Mouse (Mus musculus) layer of hippocampus, adult 18-20 months (tissue): ENCODE measurements around the gene Tmem144. TPM values are rescaled to one million over a fixed set of nuclear protein-coding genes. Genes with fewer than 3 reads are reported as not detected.

Source experiments
- DNase-seq, 2 experiments: peaks; one replicate each; pipeline ENCODE4 v3.0.0; 2022; ENCODE audit warnings: low spot score in 2 of 2
- total RNA-seq, 2 experiments: library from RNA; stranded (reverse); gene quantifications; 2 replicates each; pipeline ENCODE4 v1.2.3; 2021

Gene Tmem144
- total RNA-seq, 2 experiments from 2014 or later, result 20.7 to 21.8 TPM

GRCm38 (mm10) chr3:79864824-79865223, 12.3 kb upstream of the Tmem144 start:
- DNase-seq, result no peak

GRCm38 (mm10) chr3:79858221-79858620, 5.6 kb upstream of the Tmem144 start:
- no peak for DNase-seq

GRCm38 (mm10) chr3:79857780-79858179, 5.2 kb upstream of the Tmem144 start:
- no peak for DNase-seq

- no peak for DNase-seq
Observed at GRCm38 (mm10) chr3:79852108-79852507, 465 bp downstream of the Tmem144 start.

GRCm38 (mm10) chr3:79850656-79851055, 1.9 kb downstream of the Tmem144 start:
- DNase-seq, result no peak

GRCm38 (mm10) chr3:79849621-79850020, 3.0 kb downstream of the Tmem144 start:
- no peak for DNase-seq

- DNase-seq, result peak in 1 of 2 experiments; percentile 70
Observed at GRCm38 (mm10) chr3:79848841-79849240, 3.7 kb downstream of the Tmem144 start.

- no peak for DNase-seq
Observed at GRCm38 (mm10) chr3:79846633-79847032, 5.9 kb downstream of the Tmem144 start.

GRCm38 (mm10) chr3:79843999-79844398, 8.6 kb downstream of the Tmem144 start:
- DNase-seq, result no peak

- DNase-seq, result peak; percentile 67 to 86
Observed at GRCm38 (mm10) chr3:79842616-79843016, 10.0 kb downstream of the Tmem144 start.

- DNase-seq, result peak in 1 of 2 experiments; percentile 61
Observed at GRCm38 (mm10) chr3:79842165-79842564, 10.4 kb downstream of the Tmem144 start.

GRCm38 (mm10) chr3:79841475-79841874, 11.1 kb downstream of the Tmem144 start:
- no peak for DNase-seq

- DNase-seq, result peak in 1 of 2 experiments; percentile 63
Observed at GRCm38 (mm10) chr3:79838751-79839150, 13.8 kb downstream of the Tmem144 start.

- no peak for DNase-seq
Observed at GRCm38 (mm10) chr3:79829289-79829688, 23.3 kb downstream of the Tmem144 start.

GRCm38 (mm10) chr3:79825067-79825780, 27.3 kb downstream of the Tmem144 start:
- DNase-seq, result no peak

- no peak for DNase-seq
Observed at GRCm38 (mm10) chr3:79823176-79823575, 29.4 kb downstream of the Tmem144 start.

- DNase-seq, result peak; percentile 79 to 90
Observed at GRCm38 (mm10) chr3:79821131-79821530, 31.4 kb downstream of the Tmem144 start.

- peak; percentile 58 to 85 for DNase-seq
Observed at GRCm38 (mm10) chr3:79818202-79818995, 34.2 kb downstream of the Tmem144 start.

- no peak for DNase-seq
Observed at GRCm38 (mm10) chr3:79816229-79816628, 36.3 kb downstream of the Tmem144 start.

GRCm38 (mm10) chr3:79813814-79814490, 38.6 kb downstream of the Tmem144 start:
- DNase-seq, result peak; percentile 80 to 93

- no peak for DNase-seq
Observed at GRCm38 (mm10) chr3:79812042-79812441, 40.5 kb downstream of the Tmem144 start.

- peak in 1 of 2 experiments; percentile 64 for DNase-seq
Observed at GRCm38 (mm10) chr3:79811632-79812031, 40.9 kb downstream of the Tmem144 start.
